Mouse (Mus musculus) midbrain, embryonic 14.5 days (tissue): ENCODE measurements at regions not wholly inside any gene's neighbourhood (a gene's known extent, or its start where the extent isn't known, plus 50 kb on each side); places are given as distances from the start of the nearest gene placed in this dataset.
A peak's percentile ranks its signal among the peaks of the same experiment; 100 is the strongest.

Experiments
- ATAC-seq: fragments of 200-750 bp; cut with Nextera tagmentation; 2 replicates; pipeline ENCODE4 v1.8.0; 2017; ENCODE audit warnings: moderate number of reproducible peaks, moderate library complexity; ENCODE audit not compliant: low FRiP score, low TSS enrichment
- DNase-seq: peaks from one replicate; pipeline ENCODE4 v3.0.0-alpha.2; 2015
- H3K27ac ChIP-seq: fragments of 300-500 bp; sonication (generic); replicated peaks from 2 replicates; pipeline ENCODE4 v1.5.1; 2014; ENCODE audit warnings: mild to moderate bottlenecking, low read depth, low read length, moderate library complexity
- H3K27me3 ChIP-seq: fragments of 300-500 bp; sonication (generic); 2 replicates; pipeline ENCODE4 v1.6.1; 2014; ENCODE audit warnings: low read length, control low read depth, mixed read lengths; ENCODE audit not compliant: control insufficient read depth, insufficient read depth
- H3K36me3 ChIP-seq: fragments of 300-500 bp; sonication (generic); 2 replicates; pipeline ENCODE4 v1.6.1; 2014; ENCODE audit warnings: low read length, control low read depth; ENCODE audit not compliant: control insufficient read depth, insufficient read depth
- H3K4me1 ChIP-seq: fragments of 300-500 bp; sonication (generic); 2 replicates; pipeline ENCODE4 v1.6.1; 2014; ENCODE audit warnings: mild to moderate bottlenecking, antibody characterized with exemption, low read length, control low read depth; ENCODE audit not compliant: control insufficient read depth, insufficient read depth
- H3K4me2 ChIP-seq: fragments of 300-500 bp; sonication (generic); 2 replicates; pipeline ENCODE4 v1.6.1; 2014; ENCODE audit warnings: mild to moderate bottlenecking, low read length, moderate library complexity
- H3K4me3 ChIP-seq: fragments of 300-500 bp; sonication (generic); replicated peaks from 2 replicates; pipeline ENCODE4 v1.5.1; 2014; ENCODE audit warnings: low read depth, low read length
- H3K9ac ChIP-seq: fragments of 300-500 bp; sonication (generic); replicated peaks from 2 replicates; pipeline ENCODE4 v1.6.1; 2014; ENCODE audit warnings: mild to moderate bottlenecking, low read length, moderate library complexity
- H3K9me3 ChIP-seq: fragments of 300-500 bp; sonication (generic); 2 replicates; pipeline ENCODE4 v1.6.1; 2016; ENCODE audit warnings: low read length, control low read depth, mixed read lengths; ENCODE audit not compliant: control insufficient read depth
- WGBS: fragments of 180-500 bp; shearing (Covaris S2); extraction: QIAGEN DNeasy Blood & Tissue Kit; methylation state at CpG from one replicate; pipeline ENCODE4 v1.1.7; 2014; 5-methylcytosine and 5-hydroxymethylcytosine counted together

DNA sequence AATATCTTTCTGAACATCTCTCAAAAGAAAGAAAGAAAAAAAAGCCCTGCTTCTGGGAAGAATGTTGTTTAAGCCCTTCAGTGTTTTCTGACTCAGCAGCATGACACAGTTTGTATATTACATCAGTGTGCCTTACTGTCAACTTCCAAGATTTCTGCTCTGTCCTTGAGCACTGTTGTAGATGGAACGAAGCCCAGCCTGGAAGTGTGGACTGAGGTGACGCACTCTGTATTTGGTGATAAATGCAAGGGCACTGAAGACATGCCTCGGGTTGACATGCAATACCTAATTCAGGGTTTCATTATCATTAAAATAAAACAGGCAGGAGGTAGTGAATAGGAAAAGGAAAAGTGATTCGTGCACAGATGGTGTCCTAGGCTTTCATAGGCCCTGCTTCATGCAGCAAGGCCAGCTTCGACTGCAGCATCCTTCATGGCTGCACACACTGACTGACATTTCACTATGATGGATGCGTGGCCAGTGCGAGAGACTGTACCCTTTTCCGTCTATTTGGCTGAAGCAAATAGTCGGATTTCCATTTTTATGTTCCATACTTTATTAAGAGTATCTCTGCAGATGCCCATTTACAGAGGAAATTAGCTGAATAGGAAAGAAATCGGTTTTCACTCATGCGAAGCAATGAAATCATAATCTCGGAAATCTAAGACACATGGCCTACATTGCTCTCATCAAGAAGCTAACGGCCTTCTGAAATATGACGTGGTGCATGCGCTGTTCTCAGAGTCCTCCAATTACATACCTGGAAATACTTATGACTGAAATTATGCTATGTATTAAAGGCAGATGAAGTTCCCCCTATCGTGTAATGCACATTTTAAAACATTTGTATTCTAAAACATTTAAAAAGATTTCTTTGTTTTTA is 400.7 kb upstream of the Nr5a2 start:
- H3K27me3 ChIP-seq, result no peaks in the 10 kb centered on the region
- 75% methylated on average over 16 of the region's 16 CpGs for WGBS
- no peaks in the 10 kb centered on the region for H3K9me3 ChIP-seq
- no peaks in the 10 kb centered on the region for H3K36me3 ChIP-seq
- no peak overlapping the region for H3K27ac ChIP-seq
- no peaks in the 10 kb centered on the region for H3K4me1 ChIP-seq
- H3K9ac ChIP-seq, result no peak overlapping the region
- no peak overlapping the region for H3K4me2 ChIP-seq
- DNase-seq, result no peak
- H3K4me3 ChIP-seq, result no peak overlapping the region
- no peak for ATAC-seq

- WGBS, result 61% methylated on average over 4 of the region's 4 CpGs
- no peak overlapping the region for H3K9ac ChIP-seq
- no peaks in the 10 kb centered on the region for H3K4me1 ChIP-seq
- no peak overlapping the region for H3K4me3 ChIP-seq
- DNase-seq, result no peak
- ATAC-seq, result no peak
- H3K36me3 ChIP-seq, result no peaks in the 10 kb centered on the region
- no peaks in the 10 kb centered on the region for H3K9me3 ChIP-seq
- no peak overlapping the region for H3K27ac ChIP-seq
- no peaks in the 10 kb centered on the region for H3K27me3 ChIP-seq
- H3K4me2 ChIP-seq, result no peak overlapping the region
Observed at GRCm38 (mm10) chr1:137355941-137356512, 395.8 kb upstream of the Nr5a2 start.

GRCm38 (mm10) chr1:137352390-137353027 is 392.3 kb upstream of the Nr5a2 start:
- ATAC-seq (no peak), DNase-seq (no peak)
- H3K27ac ChIP-seq, result no peak overlapping the region
- no peaks in the 10 kb centered on the region for H3K9me3 ChIP-seq
- no peaks in the 10 kb centered on the region for H3K4me1 ChIP-seq
- no peaks in the 10 kb centered on the region for H3K27me3 ChIP-seq
- no peaks in the 10 kb centered on the region for H3K36me3 ChIP-seq
- H3K4me2 ChIP-seq, result no peak overlapping the region
- 92% methylated on average over 5 of the region's 5 CpGs for WGBS
- H3K9ac ChIP-seq, result no peak overlapping the region
- H3K4me3 ChIP-seq, result no peak overlapping the region

DNA sequence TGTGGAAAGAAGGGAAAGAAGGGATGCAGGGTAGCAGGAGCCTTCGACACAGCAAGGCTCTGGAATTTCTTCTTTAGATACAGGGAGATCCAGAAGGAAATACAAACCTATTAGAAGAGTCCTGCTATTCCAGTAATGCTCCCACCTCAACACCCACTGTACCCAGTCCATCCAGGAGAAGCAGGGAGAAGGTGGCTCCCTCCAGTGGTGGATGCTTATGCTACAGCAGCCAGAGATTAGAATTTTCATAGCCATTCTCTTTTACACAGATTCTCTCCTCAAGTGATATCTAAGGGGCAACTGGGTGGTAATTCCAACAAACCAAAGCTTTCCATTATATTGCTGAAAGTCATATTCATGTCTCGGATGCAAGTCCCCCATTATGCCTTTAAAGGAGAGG is 373.9 kb upstream of the Nr5a2 start:
- Histone ChIP-seq H3K27me3 (no peaks in the 10 kb centered on the region), H3K4me1 (no peaks in the 10 kb centered on the region), H3K27ac (no peak overlapping the region), H3K36me3 (no peaks in the 10 kb centered on the region), H3K9me3 (no peaks in the 10 kb centered on the region), H3K4me2 (no peak overlapping the region), H3K4me3 (no peak overlapping the region), H3K9ac (no peak overlapping the region)
- DNase-seq (no peak), ATAC-seq (no peak)
- 88% methylated on average over 2 of the region's 2 CpGs for whole genome bisulfite sequencing

DNA sequence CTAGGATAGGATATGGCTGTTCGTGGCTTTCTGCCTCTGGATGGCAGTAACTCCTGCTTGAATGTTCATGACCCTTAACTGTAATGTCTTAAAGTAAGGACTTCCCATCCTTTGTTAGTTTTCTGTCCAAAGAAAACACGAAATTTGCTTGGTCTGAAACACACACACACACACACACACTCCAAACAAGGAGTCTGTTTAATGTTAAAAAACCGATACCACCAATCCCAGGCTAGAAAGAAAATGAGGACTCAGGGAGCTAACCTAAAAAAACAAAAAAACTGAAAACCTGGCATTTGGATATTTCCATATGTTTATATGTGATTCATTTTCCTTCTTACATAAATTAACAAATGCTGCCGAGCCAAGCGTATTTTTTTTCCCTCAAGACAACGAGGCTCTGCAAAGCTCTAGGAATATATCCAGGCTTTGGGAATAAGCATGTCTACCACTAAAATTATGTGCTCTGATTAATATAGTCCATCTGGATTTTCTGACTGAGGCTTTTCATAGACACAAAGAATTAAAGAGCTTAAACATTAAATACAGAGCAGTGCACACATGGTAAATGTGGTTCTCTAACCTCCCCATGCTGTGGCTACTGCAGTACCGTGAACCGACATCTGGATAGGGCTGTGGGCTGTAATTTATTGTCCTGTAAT is 372.0 kb upstream of the Nr5a2 start:
- 60% methylated on average over 8 of the region's 8 CpGs for WGBS
- DNase-seq (peak; percentile 81), ATAC-seq (peak; percentile 48)
- Histone ChIP-seq H3K4me3 (no peak overlapping the region), H3K27ac (peak overlapping the region; percentile 27; the same call in 1 of the 2 replicates), H3K4me1 (no peaks in the 10 kb centered on the region), H3K9ac (no peak overlapping the region), H3K9me3 (no peaks in the 10 kb centered on the region), H3K4me2 (no peak overlapping the region), H3K36me3 (no peaks in the 10 kb centered on the region), H3K27me3 (no peaks in the 10 kb centered on the region)

DNA sequence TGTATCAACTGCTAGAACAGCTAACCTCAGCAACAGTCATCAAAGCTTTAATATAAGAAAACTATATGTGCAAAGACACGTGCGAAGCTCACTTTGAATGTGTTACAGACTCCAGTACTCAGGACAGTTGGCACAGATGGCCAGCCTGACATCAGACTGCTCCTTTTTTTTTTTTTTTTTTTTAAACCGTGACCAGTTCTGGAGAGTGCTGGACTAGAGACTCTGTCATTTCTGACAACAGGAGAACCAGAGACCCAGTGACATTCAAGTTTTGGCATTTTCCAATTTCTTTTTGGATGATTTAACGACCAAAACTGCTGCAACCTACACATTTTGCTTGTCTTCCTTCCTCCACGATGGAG is 371.5 kb upstream of the Nr5a2 start:
- H3K36me3 ChIP-seq, result no peaks in the 10 kb centered on the region
- H3K4me3 ChIP-seq, result no peak overlapping the region
- H3K4me2 ChIP-seq, result no peak overlapping the region
- DNase-seq (no peak), ATAC-seq (no peak)
- WGBS, result 60% methylated on average over 5 of the region's 5 CpGs
- H3K9me3 ChIP-seq, result no peaks in the 10 kb centered on the region
- H3K27me3 ChIP-seq, result no peaks in the 10 kb centered on the region
- no peak overlapping the region for H3K9ac ChIP-seq
- H3K4me1 ChIP-seq, result no peaks in the 10 kb centered on the region
- H3K27ac ChIP-seq, result no peak overlapping the region; the same call in 1 of the 2 replicates

DNA sequence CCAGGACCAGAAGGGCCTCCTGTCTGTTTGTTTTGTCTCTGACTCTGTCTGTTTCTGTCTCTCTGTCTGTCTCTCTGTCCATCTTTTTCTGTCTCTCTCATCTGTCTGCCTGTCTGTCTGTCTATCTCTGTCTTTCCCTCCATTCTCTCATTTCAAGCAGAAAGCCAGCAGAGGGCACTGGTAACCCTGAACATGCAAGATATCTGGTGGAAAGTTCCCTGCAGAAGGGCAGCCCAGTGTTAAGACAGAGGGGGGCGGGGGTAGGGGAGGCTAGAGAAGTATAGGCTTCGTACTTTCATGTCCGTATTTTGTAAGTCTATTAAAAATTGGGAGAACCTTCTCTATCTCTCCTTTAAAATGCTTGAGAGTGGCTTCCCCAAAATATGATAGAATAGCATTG is 370.4 kb upstream of the Nr5a2 start:
- Histone ChIP-seq H3K36me3 (no peaks in the 10 kb centered on the region), H3K27ac (no peak overlapping the region)

GRCm38 (mm10) chr1:137323884-137324594 is 363.8 kb upstream of the Nr5a2 start:
- Histone ChIP-seq H3K9ac (no peak overlapping the region), H3K4me1 (no peaks in the 10 kb centered on the region), H3K27ac (no peak overlapping the region), H3K36me3 (no peaks in the 10 kb centered on the region), H3K4me2 (peak overlapping the region; percentile 16; the same call in 1 of the 2 replicates), H3K9me3 (no peaks in the 10 kb centered on the region), H3K4me3 (no peak overlapping the region), H3K27me3 (no peaks in the 10 kb centered on the region)
- WGBS, result 32% methylated on average over 8 of the region's 8 CpGs
- DNase-seq, result peak; percentile 81
- ATAC-seq, result no peak

More for the DNA sequence above, 370.4 kb upstream of the Nr5a2 start:
- no peaks in the 10 kb centered on the region for H3K9me3 ChIP-seq
- H3K27me3 ChIP-seq, result no peaks in the 10 kb centered on the region
- peak; percentile 80 for DNase-seq
- H3K4me1 ChIP-seq, result no peaks in the 10 kb centered on the region
- no peak overlapping the region for H3K9ac ChIP-seq
- H3K4me2 ChIP-seq, result no peak overlapping the region
- H3K4me3 ChIP-seq, result no peak overlapping the region
- WGBS, result 33% methylated on average over 3 of the region's 3 CpGs
- ATAC-seq, result no peak
